In the genomic region with DNA sequence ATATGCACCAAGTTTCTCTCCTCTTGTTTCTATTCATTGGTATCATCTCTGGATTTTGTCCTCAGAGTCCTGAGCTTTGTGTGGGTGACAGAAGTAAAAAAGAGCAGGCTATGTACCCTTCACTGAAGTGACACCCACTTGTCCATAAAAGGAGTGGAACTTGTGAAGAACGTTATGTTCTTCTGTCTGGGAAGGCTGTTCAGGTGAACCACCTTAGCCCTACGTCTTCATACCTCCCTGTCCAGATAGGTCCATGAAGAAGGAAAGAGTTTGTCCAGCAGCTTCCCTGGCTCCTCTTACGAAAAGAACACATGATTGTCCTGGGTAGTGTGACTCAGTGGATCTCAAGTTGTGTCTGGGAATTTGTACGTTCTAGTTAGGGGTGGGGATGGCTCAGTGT, we compare ENCODE assay signal across 23 mouse cellular contexts. TPM values are rescaled to one million over a fixed set of nuclear protein-coding genes. Genes with fewer than 3 reads are reported as not detected.
DNase-seq lines count a peak whose midpoint lies in the region; ATAC-seq and TF ChIP-seq lines count a peak whose summit lies in the region.
"Had no signal": no experiment of that assay in that cellular context is flagged by ENCODE, and none has a peak within 500 bp of the region (broad histone marks: within the 10 kb centered on the region; RNA-seq: fewer than 3 reads in every experiment).

No protein-coding gene starts in this region.

- no peak overlapping the region for H3K4me2 ChIP-seq in heart, embryonic 13.5 days
- no peak overlapping the region for H3K4me2 ChIP-seq in heart, embryonic 11.5 days
- 0 out of 2 replicates have a peak overlapping the region, but pooled peaks have one; percentile 64 for H3K4me2 ChIP-seq in kidney, embryonic 15.5 days
- H3K4me2 ChIP-seq in liver, embryonic 15.5 days, result no peak overlapping the region
- H3K4me2 ChIP-seq: hindbrain, embryonic 12.5 days had no signal

- H3K27ac ChIP-seq in heart, embryonic 13.5 days (replicated peaks), result no peak overlapping the region
- H3K27ac ChIP-seq in heart, embryonic 11.5 days (ENCODE audit: low read depth, low read length), result no peak overlapping the region
- peak overlapping the region; percentile 62; the same call in 1 of the 2 replicates for H3K27ac ChIP-seq in kidney, embryonic 15.5 days
- 0 out of 2 replicates have a peak overlapping the region, but pooled peaks have one; percentile 2 for H3K27ac ChIP-seq in liver, embryonic 15.5 days (replicated peaks)
- H3K27ac ChIP-seq: forebrain, embryonic 10.5 days; forebrain, embryonic 13.5 days; hindbrain, embryonic 12.5 days; hindbrain, embryonic 15.5 days had no signal

- H3K27me3 ChIP-seq in heart, embryonic 13.5 days (replicated peaks), result no peaks in the 10 kb centered on the region
- no peaks in the 10 kb centered on the region for H3K27me3 ChIP-seq in heart, embryonic 11.5 days (ENCODE audit: control insufficient read depth, insufficient read depth, low read length)
- H3K27me3 ChIP-seq in kidney, embryonic 15.5 days, result no peaks in the 10 kb centered on the region
- no peaks in the 10 kb centered on the region for H3K27me3 ChIP-seq in liver, embryonic 15.5 days
- H3K27me3 ChIP-seq: CH12.LX; forebrain, embryonic 13.5 days; hindbrain, embryonic 12.5 days; Patski had no signal

- no peak for TF ChIP-seq POLR2A in lung, adult 2 months (IDR thresholded peaks at IDR 0.05; ENCODE audit: borderline replicate concordance, extremely low read depth, low read depth, low read length)

- DNase-seq in kidney, adult 11 months, result no peak
- DNase-seq in liver, result no peak
- peak; percentile 39 for DNase-seq in lung, postnatal 36 days
- DNase-seq in lung, adult 2 months, result no peak
- DNase-seq: adrenal gland, postnatal 10 days; adrenal gland, postnatal 36 days; B cell, adult 2 months; cerebellum, adult 18-20 months; cerebellum, adult 9-10 months; gastrocnemius, postnatal 10 days; gastrocnemius, postnatal 36 days had no signal

- H3K9me3 ChIP-seq in heart, embryonic 13.5 days, result no peaks in the 10 kb centered on the region
- H3K9me3 ChIP-seq in heart, embryonic 11.5 days (replicated peaks; ENCODE audit: control insufficient read depth, low read length), result no peaks in the 10 kb centered on the region
- H3K9me3 ChIP-seq in kidney, embryonic 15.5 days (replicated peaks), result no peaks in the 10 kb centered on the region
- no peaks in the 10 kb centered on the region for H3K9me3 ChIP-seq in liver, embryonic 15.5 days (replicated peaks)
- H3K9me3 ChIP-seq: forebrain, embryonic 10.5 days; forebrain, embryonic 13.5 days; hindbrain, embryonic 12.5 days; hindbrain, embryonic 15.5 days had no signal

- TF ChIP-seq CTCF in lung, adult 2 months (IDR thresholded peaks at IDR 0.05; ENCODE audit: insufficient read depth, low read length), result no peak

- H3K4me1 ChIP-seq in heart, embryonic 13.5 days, result peaks cover 81% of the 10 kb centered on the region
- peaks cover 41% of the 10 kb centered on the region for H3K4me1 ChIP-seq in heart, embryonic 11.5 days (ENCODE audit: control insufficient read depth, insufficient read depth, low read length)
- H3K4me1 ChIP-seq in kidney, embryonic 15.5 days, result peaks cover 79% of the 10 kb centered on the region
- peaks cover 80% of the 10 kb centered on the region for H3K4me1 ChIP-seq in liver, embryonic 15.5 days (replicated peaks)
- peaks cover 27% of the 10 kb centered on the region for H3K4me1 ChIP-seq in lung, adult 2 months (ENCODE audit: control insufficient read depth, insufficient read depth, low read length)

- peak overlapping the region; percentile 45; the same call in 1 of the 2 replicates for H3K9ac ChIP-seq in heart, embryonic 13.5 days
- no peak overlapping the region for H3K9ac ChIP-seq in heart, embryonic 11.5 days (ENCODE audit: low read depth, low read length)
- no peak overlapping the region for H3K9ac ChIP-seq in kidney, embryonic 15.5 days
- no peak overlapping the region for H3K9ac ChIP-seq in liver, embryonic 15.5 days
- H3K9ac ChIP-seq: forebrain, embryonic 13.5 days; hindbrain, embryonic 12.5 days; hindbrain, embryonic 15.5 days had no signal

- WGBS in heart, embryonic 13.5 days, result 66% methylated on average over 4 of the region's 4 CpGs
- 70% methylated on average over 4 of the region's 4 CpGs for WGBS in heart, embryonic 11.5 days (ENCODE audit: insufficient replicate concordance)
- WGBS in kidney, embryonic 15.5 days, result 75% methylated on average over 4 of the region's 4 CpGs
- 70% methylated on average over 4 of the region's 4 CpGs for WGBS in liver, embryonic 15.5 days (ENCODE audit: insufficient replicate concordance)
- 68% methylated on average over 4 of the region's 4 CpGs for WGBS in lung, adult 2 months

- ATAC-seq in heart, embryonic 13.5 days (ENCODE audit: extremely low read depth, insufficient number of reproducible peaks, low FRiP score, low TSS enrichment), result no peak
- no peak for ATAC-seq in heart, embryonic 11.5 days (replicated peaks; ENCODE audit: insufficient number of reproducible peaks, low FRiP score, low TSS enrichment)
- no peak for ATAC-seq in kidney, embryonic 15.5 days (replicated peaks; ENCODE audit: low FRiP score)
- no peak for ATAC-seq in liver, embryonic 15.5 days (ENCODE audit: insufficient read depth)
- ATAC-seq: forebrain, embryonic 13.5 days; forebrain, embryonic 16.5 days; Patski had no signal

- H3K4me3 ChIP-seq in heart, embryonic 13.5 days, result no peak overlapping the region
- no peak overlapping the region for H3K4me3 ChIP-seq in heart, embryonic 11.5 days (ENCODE audit: low read depth, low read length)
- no peak overlapping the region for H3K4me3 ChIP-seq in kidney, embryonic 15.5 days (replicated peaks)
- H3K4me3 ChIP-seq in liver, embryonic 15.5 days (replicated peaks), result no peak overlapping the region
- H3K4me3 ChIP-seq in lung, adult 2 months (replicated peaks; ENCODE audit: extremely low read depth, low read depth, low read length), result no peak overlapping the region
- H3K4me3 ChIP-seq: forebrain, embryonic 10.5 days; forebrain, embryonic 13.5 days; hindbrain, embryonic 12.5 days; hindbrain, embryonic 15.5 days had no signal

- H3K36me3 ChIP-seq in heart, embryonic 13.5 days, result no peaks in the 10 kb centered on the region
- H3K36me3 ChIP-seq in heart, embryonic 11.5 days (ENCODE audit: control insufficient read depth, insufficient read depth, low read length), result no peaks in the 10 kb centered on the region
- H3K36me3 ChIP-seq in kidney, embryonic 15.5 days, result no peaks in the 10 kb centered on the region
- no peaks in the 10 kb centered on the region for H3K36me3 ChIP-seq in liver, embryonic 15.5 days (replicated peaks)
- H3K36me3 ChIP-seq: forebrain, embryonic 10.5 days; G1E; hindbrain, embryonic 12.5 days; hindbrain, embryonic 15.5 days had no signal

RNA-seq across cellular contexts. Expression of gene Notch2, which starts 4.9 kb away (rescaled TPM):
- polyA plus RNA-seq in heart, embryonic 13.5 days (2015; fragmentation: Nextera tagmentation; extraction: Ambion mirVana), result 11.9 and 12.1 TPM in 2 replicates
- polyA plus RNA-seq in heart, embryonic 11.5 days (2014; fragmentation: Nextera tagmentation; extraction: Ambion mirVana), result 12.5 and 13.4 TPM in 2 replicates
- polyA plus RNA-seq in kidney, embryonic 15.5 days (2015; fragmentation: Nextera tagmentation; extraction: Ambion mirVana), result 33.1 and 33.8 TPM in 2 replicates
- polyA plus RNA-seq in liver, embryonic 15.5 days (2015; fragmentation: Nextera tagmentation; extraction: Ambion mirVana), result 6.4 and 7.0 TPM in 2 replicates
- polyA plus RNA-seq in lung, adult 2 months (2012; rRNA removed), result 43.0 and 48.7 TPM in 2 replicates
- polyA plus RNA-seq: G1E had no signal

Comparison
In these comparisons a context has a peak if more than half of its experiments do, and no peak if none do; other contexts are left out.
1. H3K27ac ChIP-seq: peak in kidney, embryonic 15.5 days (single experiment) and liver, embryonic 15.5 days (single experiment); none in heart, embryonic 13.5 days (single experiment) and heart, embryonic 11.5 days (single experiment).